Mouse (Mus musculus): ENCODE data around the gene Spag16.

Spag16 gene

GRCm38 (mm10) chr1:70082208-70082878 lies 255.6 kb downstream of the Spag16 start:
- no peak for DNase-seq (ENCODE audit: low read depth)

GRCm38 (mm10) chr1:70104683-70105082 lies 277.9 kb downstream of the Spag16 start:
- DNase-seq (ENCODE audit: low read depth) = no peak

GRCm38 (mm10) chr1:70116212-70116982 lies 289.6 kb downstream of the Spag16 start:
- no peak for DNase-seq (ENCODE audit: low read depth)

- peak; percentile 27 for DNase-seq (ENCODE audit: low read depth)
These were observed 301.3 kb downstream of the Spag16 start for GRCm38 (mm10) chr1:70128035-70128434.

GRCm38 (mm10) chr1:70135547-70135946 lies 308.8 kb downstream of the Spag16 start:
- DNase-seq (ENCODE audit: low read depth) = no peak

GRCm38 (mm10) chr1:70165343-70166158 lies 338.8 kb downstream of the Spag16 start:
- no peak for DNase-seq (ENCODE audit: low read depth)

- no peak for DNase-seq (ENCODE audit: low read depth)
These were observed 353.5 kb downstream of the Spag16 start for GRCm38 (mm10) chr1:70180123-70180741.

DNA sequence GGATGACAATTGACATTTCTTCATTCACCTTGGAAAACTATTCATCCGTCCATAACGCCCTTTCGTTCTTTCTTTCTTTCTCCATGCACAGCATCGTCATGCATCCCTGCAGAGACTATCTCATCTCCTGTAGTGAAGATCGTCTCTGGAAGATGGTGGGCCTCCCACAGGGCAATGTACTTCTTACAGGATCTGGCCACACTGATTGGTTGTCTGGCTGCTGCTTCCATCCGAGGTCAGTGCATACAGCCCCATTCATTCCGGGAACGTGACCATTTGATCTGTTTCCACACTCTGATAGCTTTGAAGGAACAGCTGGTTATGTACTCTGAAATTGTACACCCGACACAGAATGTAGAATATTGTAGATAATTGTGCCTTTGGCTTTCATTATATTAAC lies 438.0 kb downstream of the Spag16 start:
- DNase-seq (ENCODE audit: low read depth) = no peak

- DNase-seq (ENCODE audit: low read depth) = no peak
These were observed 439.2 kb downstream of the Spag16 start for GRCm38 (mm10) chr1:70265920-70266505.

GRCm38 (mm10) chr1:70270139-70270538 lies 443.4 kb downstream of the Spag16 start:
- peak; percentile 34 for DNase-seq (ENCODE audit: low read depth)

DNA sequence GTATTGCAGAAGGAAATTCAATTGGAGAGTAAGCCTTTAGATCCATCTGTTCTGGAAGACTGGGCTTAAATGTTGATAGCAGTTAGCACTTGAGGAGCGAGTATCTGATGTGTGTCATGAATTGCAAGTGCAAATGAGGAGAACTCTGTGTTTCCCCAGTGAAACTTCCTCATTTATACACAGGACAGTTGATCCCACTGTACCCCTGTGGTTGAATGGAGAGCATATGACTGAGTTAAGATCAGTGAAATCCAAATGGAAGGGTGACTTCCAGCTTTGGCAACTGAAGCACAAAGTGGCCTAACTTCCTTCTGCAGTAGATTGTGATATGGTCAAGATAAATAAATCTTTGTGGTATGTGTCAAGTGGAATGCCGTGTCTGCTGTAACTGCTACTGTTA lies 446.0 kb downstream of the Spag16 start:
- DNase-seq (ENCODE audit: low read depth) = no peak

- no peak for DNase-seq (ENCODE audit: low read depth)
These were observed 452.5 kb downstream of the Spag16 start for GRCm38 (mm10) chr1:70279296-70279695.

- DNase-seq (ENCODE audit: low read depth) = no peak
These were observed 456.6 kb downstream of the Spag16 start for GRCm38 (mm10) chr1:70283388-70283787.

DNA sequence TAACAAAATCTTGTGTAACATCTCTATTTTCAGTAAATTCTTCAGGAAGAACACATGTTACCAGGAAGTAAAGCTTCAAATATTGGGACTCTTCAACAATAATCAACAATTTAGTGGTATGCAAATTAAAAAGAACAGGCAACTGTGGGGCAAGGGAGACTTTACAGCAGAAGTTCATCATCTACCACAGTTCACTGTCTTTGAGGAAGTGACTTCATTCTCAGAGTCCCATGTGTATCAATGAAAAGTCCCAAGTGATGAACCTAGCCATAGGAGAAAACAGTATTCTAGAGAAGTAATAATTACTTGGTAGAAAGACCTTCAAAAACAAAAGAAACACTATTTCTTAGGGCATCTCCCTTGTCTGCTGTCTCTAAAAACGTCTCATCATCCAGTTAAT lies 457.4 kb downstream of the Spag16 start:
- no peak for DNase-seq (ENCODE audit: low read depth)

DNA sequence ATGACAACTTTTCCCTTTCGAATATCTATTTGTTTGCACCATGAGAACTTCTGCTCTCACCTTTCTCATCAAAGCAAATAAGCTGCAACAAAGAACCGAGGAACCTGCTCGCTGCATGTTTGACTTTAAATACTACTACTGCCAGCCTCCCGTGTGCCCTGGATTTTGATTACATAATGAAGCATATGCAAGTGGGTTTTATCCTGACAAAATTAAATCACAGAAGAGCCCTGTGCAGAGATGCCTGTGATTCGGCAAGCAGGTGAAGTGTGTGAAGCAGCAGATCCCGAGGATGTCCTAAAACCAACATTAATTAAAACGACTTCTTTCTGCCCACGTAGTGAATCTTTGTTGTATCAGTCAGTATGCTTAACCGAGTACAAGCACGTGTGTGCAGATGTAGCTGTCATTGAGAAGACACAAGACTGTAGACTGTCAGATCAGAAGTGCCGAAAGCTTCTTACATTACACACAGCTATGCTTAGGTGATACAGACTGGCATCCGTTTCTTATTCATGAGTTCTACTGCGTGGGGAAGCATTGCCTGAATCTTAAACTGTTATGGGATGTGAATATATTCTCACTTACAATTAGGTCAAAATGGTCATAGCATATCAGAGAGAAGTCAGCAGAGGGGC lies 489.5 kb downstream of the Spag16 start:
- no peak for DNase-seq (ENCODE audit: low read depth)

DNA sequence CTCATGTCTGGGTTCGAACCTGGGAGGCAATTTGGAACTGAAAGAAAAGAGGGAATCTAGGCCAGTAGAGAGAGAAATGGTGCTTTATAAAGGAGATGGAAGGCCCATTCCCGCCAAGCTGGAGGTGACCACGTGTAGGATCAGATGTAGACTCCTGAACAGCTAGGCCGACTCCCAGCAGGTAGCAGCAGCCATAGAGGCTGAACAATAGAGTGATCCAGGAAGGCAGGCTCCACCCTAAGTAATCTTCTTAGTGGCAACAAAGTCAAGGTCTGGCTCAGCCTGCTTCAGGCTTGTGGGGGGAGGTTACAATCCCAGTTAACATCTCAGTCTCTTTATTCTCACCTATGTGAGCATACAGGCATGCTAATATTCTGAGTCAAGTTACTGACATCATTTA lies 494.2 kb downstream of the Spag16 start:
- no peak for DNase-seq (ENCODE audit: low read depth)

DNA sequence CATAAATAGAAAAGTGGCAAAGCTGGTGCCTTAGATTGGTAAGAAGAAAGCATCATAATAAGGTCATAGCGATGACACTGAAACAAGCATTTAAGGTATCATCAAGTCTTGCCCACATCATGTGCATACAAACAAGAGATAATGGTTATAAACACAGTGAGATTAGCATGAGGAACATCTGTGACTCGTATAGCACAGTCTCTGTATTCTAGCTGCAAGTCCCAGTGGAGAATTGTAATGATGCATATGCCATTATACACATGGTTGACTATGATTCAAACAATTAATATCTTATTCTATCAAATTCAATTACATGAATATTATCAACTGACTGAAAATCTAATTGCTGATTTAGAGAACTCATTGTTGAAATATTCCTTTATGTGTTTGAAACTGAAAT lies 519.4 kb downstream of the Spag16 start:
- DNase-seq (ENCODE audit: low read depth) = no peak

DNA sequence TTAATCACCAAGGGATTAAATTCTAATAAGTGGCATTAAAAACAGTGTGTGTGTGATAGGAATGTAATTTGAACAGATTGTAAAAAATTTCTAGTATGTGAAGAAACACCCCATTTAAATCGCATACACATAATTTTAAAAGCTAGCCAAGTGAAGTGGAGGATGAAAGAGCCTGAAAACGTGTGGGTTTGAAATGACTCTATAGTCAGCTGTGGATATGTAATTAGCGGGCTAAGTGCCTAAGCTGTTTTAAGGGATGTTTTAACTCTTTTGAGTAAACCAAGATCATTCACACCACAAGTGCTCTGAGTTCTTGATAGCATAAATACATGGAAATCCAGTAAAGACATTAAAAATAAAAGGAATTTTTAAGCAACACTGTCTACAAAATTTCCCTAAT lies 524.6 kb downstream of the Spag16 start:
- no peak for DNase-seq (ENCODE audit: low read depth)

- DNase-seq (ENCODE audit: low read depth) = no peak
These were observed 527.2 kb downstream of the Spag16 start for GRCm38 (mm10) chr1:70354014-70354413.

- DNase-seq (ENCODE audit: low read depth) = no peak
These were observed 545.0 kb downstream of the Spag16 start for GRCm38 (mm10) chr1:70371721-70372120.

- no peak for DNase-seq (ENCODE audit: low read depth)
These were observed 553.3 kb downstream of the Spag16 start for GRCm38 (mm10) chr1:70380096-70380495.

Data from induced T-regulatory cell, adult 2 months (primary cell).